Mouse (Mus musculus) MN1 (cell line): ENCODE measurements around the gene Sumf2.

Experiments used
- DNase-seq: peaks from one replicate; pipeline ENCODE4 v3.0.0-alpha.2; 2016; ENCODE audit warnings: low spot score

The Sumf2 gene

DNA sequence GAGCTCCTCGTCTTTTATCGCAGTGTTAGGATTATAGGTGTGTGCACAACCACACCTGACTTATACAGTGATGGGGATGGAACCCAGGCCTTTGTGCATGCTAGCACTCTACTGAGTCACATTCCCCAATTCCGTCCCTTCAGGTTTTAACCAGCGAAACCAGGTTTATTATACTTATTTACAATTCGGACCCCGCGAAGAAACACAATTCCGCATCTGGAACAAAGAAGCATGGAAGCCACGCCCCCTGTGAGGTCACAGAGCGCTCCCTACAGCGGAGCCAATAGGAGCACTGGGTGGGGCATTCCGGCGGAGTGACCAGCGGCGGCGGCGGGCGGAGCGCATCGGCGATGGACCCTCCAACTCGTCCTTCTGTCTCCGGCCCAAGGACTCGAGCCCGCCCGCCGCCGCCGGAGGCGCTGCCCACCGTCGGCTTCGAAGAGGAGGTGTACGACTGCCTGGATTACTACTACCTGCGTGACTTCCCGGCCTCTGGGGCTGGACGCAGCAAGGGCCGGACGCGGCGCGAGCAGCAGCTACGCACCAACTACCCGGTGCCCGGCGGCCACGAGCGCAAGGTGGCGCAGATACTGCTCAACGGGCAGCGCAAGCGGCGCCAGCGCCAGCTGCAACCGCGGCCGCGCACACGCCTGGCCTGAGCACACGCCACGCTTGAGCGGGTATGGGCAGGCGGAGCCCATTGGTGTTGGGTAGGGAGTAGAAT is 61.6 kb downstream of the Sumf2 start, which contains the start of gene Nupr1l:
Gene Nupr1l, plus strand, starts transcription at position 299 of the 724 bp plus-strand sequence.
- peak; percentile 96 for DNase-seq

GRCm38 (mm10) chr5:129909147-129909546 is 62.4 kb downstream of the Sumf2 start:
- no peak for DNase-seq

- DNase-seq, result no peak
These were observed 62.8 kb downstream of the Sumf2 start for GRCm38 (mm10) chr5:129909591-129909990.
